Comparison of ENCODE assay signal across 22 mouse cellular contexts in genomic region chr4:127819501-127819900, GRCm38 (mm10).
DNase-seq lines count a peak whose midpoint lies in the region; ATAC-seq lines count a peak whose summit lies in the region.
"Had no signal": no experiment of that assay in that cellular context is flagged by ENCODE, and none has a peak within 500 bp of the region (broad histone marks: within the 10 kb centered on the region; RNA-seq: fewer than 3 reads in every experiment).

No protein-coding gene starts in this region.

- no peak for ATAC-seq in midbrain, embryonic 13.5 days
- ATAC-seq: forebrain, embryonic 16.5 days; hindbrain, postnatal 0 days; lung, postnatal 0 days had no signal

- H3K9me3 ChIP-seq in midbrain, embryonic 13.5 days: no peaks in the 10 kb centered on the region
- H3K9me3 ChIP-seq: liver, embryonic 15.5 days; neural tube, embryonic 12.5 days; stomach, embryonic 15.5 days had no signal

- no peaks in the 10 kb centered on the region for H3K36me3 ChIP-seq in midbrain, embryonic 13.5 days
- H3K36me3 ChIP-seq: embryonic facial prominence, embryonic 13.5 days; limb, embryonic 13.5 days; liver, embryonic 15.5 days; neural tube, embryonic 12.5 days; stomach, embryonic 15.5 days had no signal

- H3K4me1 ChIP-seq in midbrain, embryonic 13.5 days (replicated peaks): no peaks in the 10 kb centered on the region
- H3K4me1 ChIP-seq: embryonic facial prominence, embryonic 13.5 days; limb, embryonic 13.5 days; liver, embryonic 15.5 days; megakaryocyte, embryonic 14.5 days; neural tube, embryonic 12.5 days; stomach, embryonic 15.5 days had no signal

- peak; percentile 31 to 61 for DNase-seq in cerebellum, postnatal 14 days
- DNase-seq in cerebellum, adult 11 months: no peak
- peak; percentile 9 for DNase-seq in retina, embryonic 14.5 days (ENCODE audit: low spot score)
- DNase-seq in retina, postnatal 1 day: no peak
- peak; percentile 90 for DNase-seq in R1 (ENCODE audit: low read depth, low spot score)
- DNase-seq in testis, postnatal 10 days (ENCODE audit: low spot score): peak; percentile 45
- DNase-seq in c-Kit-positive CD71-positive TER-119-positive erythroid progenitor cells, embryonic 14.5 days (ENCODE audit: low spot score): no peak
- DNase-seq: gastrocnemius, postnatal 10 days; heart, adult 18-20 months; kidney, adult 11 months; kidney, postnatal 10 days; thymus, postnatal 14 days had no signal

- no peak overlapping the region for H3K9ac ChIP-seq in midbrain, embryonic 13.5 days (replicated peaks)
- H3K9ac ChIP-seq: embryonic facial prominence, embryonic 13.5 days; limb, embryonic 13.5 days; liver, embryonic 15.5 days; neural tube, embryonic 12.5 days; stomach, embryonic 15.5 days had no signal

- no peak overlapping the region for H3K27ac ChIP-seq in midbrain, embryonic 13.5 days
- H3K27ac ChIP-seq: embryonic facial prominence, embryonic 13.5 days; hindbrain, postnatal 0 days; limb, embryonic 13.5 days; liver, embryonic 15.5 days; neural tube, embryonic 12.5 days; stomach, embryonic 15.5 days had no signal

- WGBS in midbrain, embryonic 13.5 days: 81% methylated on average over 8 of the region's 8 CpGs

- no peak overlapping the region for H3K4me3 ChIP-seq in midbrain, embryonic 13.5 days (replicated peaks)
- H3K4me3 ChIP-seq: embryonic facial prominence, embryonic 13.5 days; limb, embryonic 13.5 days; liver, embryonic 15.5 days; megakaryocyte, embryonic 14.5 days; neural tube, embryonic 12.5 days; stomach, embryonic 15.5 days had no signal

- H3K27me3 ChIP-seq in midbrain, embryonic 13.5 days: no peaks in the 10 kb centered on the region
- H3K27me3 ChIP-seq: embryonic facial prominence, embryonic 13.5 days; limb, embryonic 13.5 days; liver, embryonic 15.5 days; megakaryocyte, embryonic 14.5 days; neural tube, embryonic 12.5 days; stomach, embryonic 15.5 days had no signal

- H3K4me2 ChIP-seq in midbrain, embryonic 13.5 days (replicated peaks): no peak overlapping the region
- H3K4me2 ChIP-seq: embryonic facial prominence, embryonic 13.5 days; limb, embryonic 13.5 days; liver, embryonic 15.5 days; neural tube, embryonic 12.5 days; stomach, embryonic 15.5 days had no signal

Comparison
In these comparisons a context has a peak if more than half of its experiments do, and no peak if none do; other contexts are left out.
1. DNase-seq: peak in cerebellum, postnatal 14 days (2 of 2), retina, embryonic 14.5 days (single experiment), R1 (single experiment) and testis, postnatal 10 days (single experiment); none in cerebellum, adult 11 months (single experiment), retina, postnatal 1 day (single experiment) and c-Kit-positive CD71-positive TER-119-positive erythroid progenitor cells, embryonic 14.5 days (single experiment).